ENCODE assay signal across 8 mouse cellular contexts in the genomic region with DNA sequence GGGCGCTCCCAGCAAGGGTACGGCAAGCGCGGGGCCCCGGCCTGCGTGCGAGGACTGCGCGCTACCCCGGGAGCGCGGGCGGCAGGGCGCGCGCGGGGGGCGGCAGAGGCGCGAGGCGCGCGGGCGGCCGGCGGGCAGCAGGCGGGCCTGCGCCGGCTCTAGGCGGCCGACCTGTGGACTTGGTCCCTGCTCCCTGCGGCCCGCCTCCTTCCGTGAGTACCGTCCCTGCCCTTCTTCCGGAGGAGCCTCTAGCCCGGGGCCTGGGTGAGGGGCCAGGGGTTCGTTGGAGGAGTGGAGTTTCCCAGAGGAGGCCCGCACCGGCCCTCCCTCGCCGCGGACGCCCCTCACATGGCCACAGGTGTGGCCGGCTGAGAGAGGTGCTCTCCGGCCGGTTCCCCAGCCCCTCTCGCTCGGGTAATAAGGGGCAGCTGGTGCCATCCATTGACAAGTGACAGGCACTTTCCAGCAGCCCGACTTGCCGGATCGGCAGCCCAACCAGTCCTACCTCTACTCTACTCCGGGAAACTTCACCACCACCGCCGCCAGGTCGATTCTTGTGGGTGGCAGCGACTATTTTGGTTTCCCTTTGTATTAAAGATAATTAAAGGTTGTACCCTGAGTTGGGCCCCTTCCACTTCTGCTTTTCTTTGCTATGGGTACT. TPM values are rescaled to one million over a fixed set of nuclear protein-coding genes. Genes with fewer than 3 reads are reported as not detected.
DNase-seq lines count a peak whose midpoint lies in the region; ATAC-seq lines count a peak whose summit lies in the region.

No protein-coding gene starts in this region.

- H3K9me3 ChIP-seq in forebrain, embryonic 12.5 days = no peaks in the 10 kb centered on the region
- H3K9me3 ChIP-seq in lung, embryonic 15.5 days = no peaks in the 10 kb centered on the region

- H3K4me3 ChIP-seq in forebrain, embryonic 12.5 days (replicated peaks) = peak overlapping the region; percentile 41
- peak overlapping the region; percentile 43 for H3K4me3 ChIP-seq in lung, embryonic 15.5 days

- peaks cover 9% of the 10 kb centered on the region; the same call in 1 of the 2 replicates for H3K4me1 ChIP-seq in forebrain, embryonic 12.5 days
- H3K4me1 ChIP-seq in lung, embryonic 15.5 days = 0 out of 2 replicates have a peak, but pooled peaks cover 6% of the 10 kb centered on the region

- peak overlapping the region; percentile 43 for H3K4me2 ChIP-seq in forebrain, embryonic 12.5 days
- peak overlapping the region; percentile 35 for H3K4me2 ChIP-seq in lung, embryonic 15.5 days

- H3K27me3 ChIP-seq in forebrain, embryonic 12.5 days = no peaks in the 10 kb centered on the region
- no peaks in the 10 kb centered on the region for H3K27me3 ChIP-seq in lung, embryonic 15.5 days

- peak overlapping the region; percentile 46 for H3K9ac ChIP-seq in forebrain, embryonic 12.5 days
- peak overlapping the region; percentile 39 for H3K9ac ChIP-seq in lung, embryonic 15.5 days

- intact Hi-C loops in heart, postnatal 36 days (cut with DNase I) = no loop called here

- H3K27ac ChIP-seq in forebrain, embryonic 12.5 days = peak overlapping the region; percentile 16
- H3K27ac ChIP-seq in lung, embryonic 15.5 days = peak overlapping the region; percentile 12

- ATAC-seq in forebrain, embryonic 12.5 days (ENCODE audit: low FRiP score) = no peak
- peak; percentile 10 for ATAC-seq in lung, embryonic 15.5 days (ENCODE audit: borderline replicate concordance, extremely low read depth, low FRiP score, low TSS enrichment)

- DNase-seq in ES-CJ7 (ENCODE audit: low read depth, low spot score) = peak; percentile 37
- peak; percentile 36 for DNase-seq in c-Kit-negative CD71-positive TER-119-positive erythroid progenitor cells, embryonic 14.5 days (ENCODE audit: low read depth, low spot score)
- DNase-seq in heart, postnatal 36 days = peak; percentile 46 to 70
- peak; percentile 24 to 26 for DNase-seq in layer of hippocampus, adult 8-10 months (ENCODE audit: low spot score in 2 of 2)
- DNase-seq in ovary, adult 18-20 months (ENCODE audit: low spot score) = peak; percentile 17
- DNase-seq in thymus, postnatal 14 days = peak; percentile 70

- under 1% methylated on average over 35 of the region's 57 CpGs for WGBS in forebrain, embryonic 12.5 days
- WGBS in lung, embryonic 15.5 days = under 1% methylated on average over 42 of the region's 57 CpGs

- peaks cover 29% of the 10 kb centered on the region for H3K36me3 ChIP-seq in forebrain, embryonic 12.5 days (replicated peaks)
- H3K36me3 ChIP-seq in lung, embryonic 15.5 days = peaks cover 30% of the 10 kb centered on the region

RNA-seq across cellular contexts. Expression of gene Eif4enif1, which starts 0.7 kb away (rescaled TPM):
- 58.1 TPM in 2 replicates for polyA plus RNA-seq in forebrain, embryonic 12.5 days (2016; fragmentation: Nextera tagmentation; extraction: Ambion mirVana)
- 10 to 100 TPM; 37.9 to 41.4 TPM for total RNA-seq in heart, postnatal 36 days (2021)
- total RNA-seq in layer of hippocampus, adult 8-10 months (2022) = 10 to 100 TPM; 65.3 to 75.5 (median 69.9) TPM
- polyA plus RNA-seq in lung, embryonic 15.5 days (2015; fragmentation: Nextera tagmentation; extraction: Ambion mirVana) = 48.2 and 49.3 TPM in 2 replicates

RNA-seq across cellular contexts. Expression of gene Sfi1, which starts 9.6 kb away (rescaled TPM):
- 16.8 and 17.8 TPM in 2 replicates for polyA plus RNA-seq in forebrain, embryonic 12.5 days (2016; fragmentation: Nextera tagmentation; extraction: Ambion mirVana)
- 10 to 100 TPM; 17.6 to 17.8 TPM for total RNA-seq in heart, postnatal 36 days (2021)
- total RNA-seq in layer of hippocampus, adult 8-10 months (2022) = 100 to 1,000 TPM in 1 of 4 experiments, 10 to 100 TPM in 3; 78.7 to 104 (median 90.0) TPM
- 11.3 and 12.8 TPM in 2 replicates for polyA plus RNA-seq in lung, embryonic 15.5 days (2015; fragmentation: Nextera tagmentation; extraction: Ambion mirVana)

Comparison
In these comparisons a context has a peak if more than half of its experiments do, and no peak if none do; other contexts are left out.
1. DNase-seq: peak in every context shown above with its lines; median percentile 70 in thymus, postnatal 14 days; 58 in heart, postnatal 36 days; 37 in ES-CJ7; 36 in c-Kit-negative CD71-positive TER-119-positive erythroid progenitor cells, embryonic 14.5 days; 25 in layer of hippocampus, adult 8-10 months; 17 in ovary, adult 18-20 months.
2. RNA of gene Sfi1, which starts 9.6 kb away (total RNA-seq): 78.7 to 104 TPM in layer of hippocampus, adult 8-10 months; 17.6 to 17.8 TPM in heart, postnatal 36 days; every median in the first group is over 4 times any median in the second.